Mouse (Mus musculus) embryonic facial prominence, embryonic 11.5 days (tissue): Measurements from ENCODE around the gene Gse1. TPM values are rescaled to one million over a fixed set of nuclear protein-coding genes. Genes with fewer than 3 reads are reported as not detected.

Source experiments
- ATAC-seq: fragments of 200-750 bp; cut with Nextera tagmentation; replicated peaks from 2 replicates; pipeline ENCODE4 v1.8.0; 2017; ENCODE audit warnings: low read depth; ENCODE audit not compliant: insufficient number of reproducible peaks, low FRiP score, low TSS enrichment
- DNase-seq: peaks from one replicate; pipeline ENCODE4 v3.0.0-alpha.2; 2015; ENCODE audit warnings: low spot score
- H3K27ac ChIP-seq: fragments of 300-500 bp; sonication (generic); replicated peaks from 2 replicates; pipeline ENCODE4 v1.5.1; 2014; ENCODE audit warnings: mild to moderate bottlenecking, low read depth, low read length, control low read depth
- H3K27me3 ChIP-seq: fragments of 300-500 bp; sonication (generic); 2 replicates; pipeline ENCODE4 v1.6.1; 2014; ENCODE audit warnings: mild to moderate bottlenecking, low read length, moderate library complexity, mixed read lengths; ENCODE audit not compliant: control insufficient read depth, insufficient read depth
- H3K36me3 ChIP-seq: fragments of 300-500 bp; sonication (generic); replicated peaks from 2 replicates; pipeline ENCODE4 v1.6.1; 2014; ENCODE audit warnings: low read depth, mild to moderate bottlenecking, low read length, moderate library complexity, mixed read lengths; ENCODE audit not compliant: control insufficient read depth, insufficient read depth
- H3K4me1 ChIP-seq: fragments of 300-500 bp; sonication (generic); 2 replicates; pipeline ENCODE4 v1.6.1; 2014; ENCODE audit warnings: low read length, mixed read lengths; ENCODE audit not compliant: control insufficient read depth, insufficient read depth
- H3K4me2 ChIP-seq: fragments of 300-500 bp; sonication (generic); 2 replicates; pipeline ENCODE4 v1.6.1; 2014; ENCODE audit warnings: low read depth, mild to moderate bottlenecking, control low read depth, low read length, moderate library complexity
- H3K4me3 ChIP-seq: fragments of 300-500 bp; sonication (generic); 2 replicates; pipeline ENCODE4 v1.5.1; 2014; ENCODE audit warnings: low read depth, low read length, control low read depth
- H3K9ac ChIP-seq: fragments of 300-500 bp; sonication (generic); replicated peaks from 2 replicates; pipeline ENCODE4 v1.6.1; 2014; ENCODE audit warnings: mild to moderate bottlenecking, control low read depth, low read length
- H3K9me3 ChIP-seq: fragments of 300-500 bp; sonication (generic); replicated peaks from 2 replicates; pipeline ENCODE4 v1.6.1; 2016; ENCODE audit warnings: mild to moderate bottlenecking, low read length, inconsistent platforms, mixed read lengths; ENCODE audit not compliant: control insufficient read depth
- WGBS: fragments of 180-500 bp; shearing (Covaris S2); extraction: QIAGEN DNeasy Blood & Tissue Kit; methylation state at CpG from one replicate; pipeline ENCODE4 v1.1.7; 2014; 5-methylcytosine and 5-hydroxymethylcytosine counted together
- polyA plus RNA-seq: library from polyadenylated mRNA; unstranded; fragments of >200 nt; fragmentation: Nextera tagmentation; extraction: Ambion mirVana; gene quantifications from 2 replicates; pipeline ENCODE4 v1.2.1, GENCODE M21; 2014

Gene Gse1
- polyA plus RNA-seq, 1 experiment from 2014 or later: 8.1 TPM

- DNase-seq (peak; percentile 52), ATAC-seq (no peak)
- Histone ChIP-seq H3K27me3 (no peaks in the 10 kb centered on the region), H3K9me3 (no peaks in the 10 kb centered on the region), H3K36me3 (no peaks in the 10 kb centered on the region), H3K4me1 (peaks cover 25% of the 10 kb centered on the region), H3K27ac (peak overlapping the region; percentile 77), H3K4me3 (no peak overlapping the region), H3K4me2 (no peak overlapping the region), H3K9ac (peak overlapping the region; percentile 39)
- WGBS: 3% methylated on average over 9 of the region's 9 CpGs
Measured at GRCm38 (mm10) chr8:120336087-120336380, 107.8 kb downstream of the Gse1 start.

- WGBS: 18% methylated on average over 5 of the region's 5 CpGs
- peaks cover 25% of the 10 kb centered on the region for H3K4me1 ChIP-seq
- no peaks in the 10 kb centered on the region for H3K9me3 ChIP-seq
- no peak overlapping the region for H3K27ac ChIP-seq
- no peak for ATAC-seq
- peak; percentile 66 for DNase-seq
- H3K4me3 ChIP-seq: no peak overlapping the region
- no peaks in the 10 kb centered on the region for H3K36me3 ChIP-seq
- no peak overlapping the region for H3K4me2 ChIP-seq
- H3K9ac ChIP-seq: no peak overlapping the region
- H3K27me3 ChIP-seq: no peaks in the 10 kb centered on the region
Measured at GRCm38 (mm10) chr8:120336909-120337555, 108.8 kb downstream of the Gse1 start.

GRCm38 (mm10) chr8:120337627-120338026 lies 109.4 kb downstream of the Gse1 start:
- Histone ChIP-seq H3K9me3 (no peaks in the 10 kb centered on the region), H3K27ac (no peak overlapping the region), H3K27me3 (no peaks in the 10 kb centered on the region), H3K4me1 (peaks cover 25% of the 10 kb centered on the region), H3K4me3 (no peak overlapping the region), H3K9ac (no peak overlapping the region), H3K36me3 (no peaks in the 10 kb centered on the region), H3K4me2 (no peak overlapping the region)
- DNase-seq (no peak), ATAC-seq (no peak)
- 48% methylated on average over 5 of the region's 5 CpGs for WGBS

- H3K4me3 ChIP-seq: no peak overlapping the region
- peaks cover 25% of the 10 kb centered on the region for H3K4me1 ChIP-seq
- H3K36me3 ChIP-seq: no peaks in the 10 kb centered on the region
- H3K27ac ChIP-seq: no peak overlapping the region
- no peaks in the 10 kb centered on the region for H3K9me3 ChIP-seq
- no peaks in the 10 kb centered on the region for H3K27me3 ChIP-seq
- WGBS: 91% methylated on average over 7 of the region's 7 CpGs
- no peak for DNase-seq
- no peak overlapping the region for H3K9ac ChIP-seq
- H3K4me2 ChIP-seq: no peak overlapping the region
- no peak for ATAC-seq
Measured at GRCm38 (mm10) chr8:120338678-120339077, 110.4 kb downstream of the Gse1 start.

GRCm38 (mm10) chr8:120339743-120340142 lies 111.5 kb downstream of the Gse1 start:
- Histone ChIP-seq H3K27ac (no peak overlapping the region), H3K9ac (no peak overlapping the region), H3K4me3 (no peak overlapping the region), H3K9me3 (no peaks in the 10 kb centered on the region), H3K36me3 (no peaks in the 10 kb centered on the region), H3K4me2 (no peak overlapping the region), H3K4me1 (peaks cover 20% of the 10 kb centered on the region), H3K27me3 (no peaks in the 10 kb centered on the region)
- 61% methylated on average over 7 of the region's 8 CpGs for WGBS
- DNase-seq (no peak), ATAC-seq (no peak)

GRCm38 (mm10) chr8:120341124-120341523 lies 112.9 kb downstream of the Gse1 start:
- no peak for DNase-seq
- H3K4me3 ChIP-seq: no peak overlapping the region
- no peaks in the 10 kb centered on the region for H3K9me3 ChIP-seq
- H3K4me1 ChIP-seq: peaks cover 9% of the 10 kb centered on the region
- no peaks in the 10 kb centered on the region for H3K27me3 ChIP-seq
- H3K9ac ChIP-seq: no peak overlapping the region
- ATAC-seq: no peak
- no peaks in the 10 kb centered on the region for H3K36me3 ChIP-seq
- WGBS: 68% methylated on average over 10 of the region's 10 CpGs
- H3K27ac ChIP-seq: no peak overlapping the region
- H3K4me2 ChIP-seq: no peak overlapping the region

- Histone ChIP-seq H3K4me1 (peaks cover 6% of the 10 kb centered on the region), H3K27me3 (no peaks in the 10 kb centered on the region), H3K27ac (no peak overlapping the region), H3K9ac (no peak overlapping the region), H3K4me3 (no peak overlapping the region), H3K36me3 (no peaks in the 10 kb centered on the region), H3K9me3 (no peaks in the 10 kb centered on the region), H3K4me2 (no peak overlapping the region)
- ATAC-seq (no peak), DNase-seq (no peak)
- WGBS: 68% methylated on average over 7 of the region's 7 CpGs
Measured at GRCm38 (mm10) chr8:120342847-120343548, 114.7 kb downstream of the Gse1 start.

GRCm38 (mm10) chr8:120343582-120343981 lies 115.3 kb downstream of the Gse1 start:
- no peak overlapping the region for H3K4me3 ChIP-seq
- H3K4me2 ChIP-seq: no peak overlapping the region
- no peaks in the 10 kb centered on the region for H3K27me3 ChIP-seq
- ATAC-seq: no peak
- H3K36me3 ChIP-seq: no peaks in the 10 kb centered on the region
- H3K4me1 ChIP-seq: peaks cover 7% of the 10 kb centered on the region
- no peak overlapping the region for H3K27ac ChIP-seq
- no peak overlapping the region for H3K9ac ChIP-seq
- no peak for DNase-seq
- WGBS: 77% methylated on average over 12 of the region's 12 CpGs
- H3K9me3 ChIP-seq: no peaks in the 10 kb centered on the region
